Mouse (Mus musculus) heart, embryonic 16.5 days (tissue): ENCODE measurements around the gene Ehd4. TPM values are rescaled to one million over a fixed set of nuclear protein-coding genes. Genes with fewer than 3 reads are reported as not detected.

Source experiments
- ATAC-seq: fragments of 200-750 bp; cut with Nextera tagmentation; replicated peaks from 2 replicates; pipeline ENCODE4 v1.8.0; 2017; ENCODE audit warnings: moderate number of reproducible peaks; ENCODE audit not compliant: insufficient read depth, low FRiP score; ENCODE audit errors: extremely low read depth
- H3K27ac ChIP-seq: fragments of 300-500 bp; sonication (generic); 2 replicates; pipeline ENCODE4 v1.5.1; 2014; ENCODE audit warnings: mild to moderate bottlenecking, low read length, control low read depth, moderate library complexity
- H3K27me3 ChIP-seq: fragments of 300-500 bp; sonication (generic); 2 replicates; pipeline ENCODE4 v1.6.1; 2014; ENCODE audit warnings: low read length, mixed read lengths; ENCODE audit not compliant: control insufficient read depth, insufficient read depth
- H3K36me3 ChIP-seq: fragments of 300-500 bp; sonication (generic); 2 replicates; pipeline ENCODE4 v1.6.1; 2014; ENCODE audit not compliant: control insufficient read depth, insufficient read depth
- H3K4me1 ChIP-seq: fragments of 300-500 bp; sonication (generic); 2 replicates; pipeline ENCODE4 v1.6.1; 2014; ENCODE audit warnings: low read length, mixed read lengths; ENCODE audit not compliant: control insufficient read depth, insufficient read depth
- H3K4me2 ChIP-seq: fragments of 300-500 bp; sonication (generic); 2 replicates; pipeline ENCODE4 v1.6.1; 2014; ENCODE audit warnings: low read depth, mild to moderate bottlenecking, control low read depth, low read length
- H3K4me3 ChIP-seq: fragments of 300-500 bp; sonication (generic); 2 replicates; pipeline ENCODE4 v1.5.1; 2014; ENCODE audit warnings: mild to moderate bottlenecking, control low read depth, low read length
- H3K9ac ChIP-seq: fragments of 300-500 bp; sonication (generic); 2 replicates; pipeline ENCODE4 v1.6.1; 2014; ENCODE audit warnings: low read length, control low read depth
- H3K9me3 ChIP-seq: fragments of 300-500 bp; sonication (generic); replicated peaks from 2 replicates; pipeline ENCODE4 v1.6.1; 2016; ENCODE audit warnings: low read length; ENCODE audit not compliant: control insufficient read depth
- WGBS: fragments of 180-500 bp; shearing (Covaris S2); extraction: QIAGEN DNeasy Blood & Tissue Kit; methylation state at CpG from one replicate; pipeline ENCODE4 v1.1.7; 2014; 5-methylcytosine and 5-hydroxymethylcytosine counted together
- polyA plus RNA-seq: library from polyadenylated mRNA; unstranded; fragments of >200 nt; fragmentation: Nextera tagmentation; extraction: Ambion mirVana; gene quantifications from 2 replicates; pipeline ENCODE4 v1.2.1, GENCODE M21; 2015

The Ehd4 gene
- polyA plus RNA-seq, 1 experiment from 2014 or later: 163 TPM

DNA sequence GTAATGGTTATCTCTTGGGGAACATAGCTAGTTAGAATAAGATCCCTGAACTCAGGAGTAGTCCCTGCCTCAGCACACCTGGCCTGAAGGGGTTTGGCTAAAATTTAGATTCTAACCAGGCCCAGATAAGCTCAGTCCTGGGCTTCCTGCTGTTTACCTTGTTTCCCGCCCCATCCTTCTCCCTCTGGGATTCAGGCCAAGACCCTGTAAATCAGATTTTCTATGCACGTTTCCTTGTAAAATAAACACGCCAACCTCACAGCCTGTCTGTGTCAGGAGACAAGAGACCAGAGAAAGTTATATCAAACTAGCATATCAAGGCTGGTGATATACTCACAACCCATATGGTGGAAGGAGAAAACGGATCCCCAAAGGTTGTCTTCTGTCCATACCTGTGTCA lies 42.8 kb downstream of the Ehd4 start:
- Histone ChIP-seq H3K4me3 (no peak overlapping the region), H3K4me1 (peaks cover 53% of the 10 kb centered on the region), H3K27me3 (no peaks in the 10 kb centered on the region), H3K36me3 (0 out of 2 replicates have a peak, but pooled peaks cover 2% of the 10 kb centered on the region), H3K27ac (no peak overlapping the region; the same call in 1 of the 2 replicates), H3K4me2 (no peak overlapping the region), H3K9me3 (no peaks in the 10 kb centered on the region), H3K9ac (no peak overlapping the region)
- WGBS: 45% methylated on average over 4 of the region's 4 CpGs
- no peak for ATAC-seq

DNA sequence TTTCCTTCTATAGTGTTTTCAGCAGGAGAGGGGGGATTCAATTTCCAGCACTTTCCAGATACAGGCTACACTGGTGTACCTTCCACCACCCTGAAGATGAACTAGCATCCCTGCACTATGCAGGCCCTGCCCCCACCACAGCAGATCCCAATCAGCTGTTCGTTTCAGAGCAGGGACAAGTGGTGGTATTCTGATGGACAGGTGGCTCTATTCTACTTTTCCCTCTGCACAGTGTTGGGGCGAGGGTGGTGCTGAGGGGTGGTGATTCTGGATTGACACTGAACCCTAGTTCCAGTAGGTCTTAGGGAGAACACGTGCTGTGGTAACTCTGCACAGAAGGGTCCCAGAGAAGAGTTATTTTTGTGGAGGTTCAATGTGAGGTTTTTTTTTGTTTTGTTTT lies 43.2 kb downstream of the Ehd4 start:
- H3K9me3 ChIP-seq: no peaks in the 10 kb centered on the region
- 53% methylated on average over 3 of the region's 3 CpGs for WGBS
- 0 out of 2 replicates have a peak, but pooled peaks cover 2% of the 10 kb centered on the region for H3K36me3 ChIP-seq
- H3K27ac ChIP-seq: peak overlapping the region; percentile 49
- no peak overlapping the region for H3K4me2 ChIP-seq
- H3K4me3 ChIP-seq: no peak overlapping the region
- H3K27me3 ChIP-seq: no peaks in the 10 kb centered on the region
- H3K9ac ChIP-seq: no peak overlapping the region
- no peak for ATAC-seq
- peaks cover 57% of the 10 kb centered on the region for H3K4me1 ChIP-seq

DNA sequence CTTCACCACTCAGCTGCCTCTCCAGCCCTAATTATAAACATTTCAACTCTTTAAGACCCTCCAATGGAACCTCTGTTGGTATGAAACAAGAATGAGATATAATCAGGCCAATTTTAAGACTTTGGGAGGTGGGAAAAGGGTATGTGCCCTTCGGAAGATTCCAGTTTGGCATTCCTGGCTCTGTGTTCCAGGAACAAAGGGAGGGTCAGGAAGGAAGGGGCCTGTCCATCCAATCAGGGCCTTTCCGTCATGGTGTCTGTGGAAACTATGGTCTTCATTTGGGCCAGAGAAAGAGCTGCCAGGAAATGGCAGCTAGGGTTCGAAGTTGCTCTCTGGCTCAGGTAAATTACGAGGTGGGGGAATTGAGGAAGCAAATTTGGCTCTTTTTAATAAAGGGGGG lies 46.3 kb downstream of the Ehd4 start:
- no peaks in the 10 kb centered on the region for H3K36me3 ChIP-seq
- H3K9ac ChIP-seq: no peak overlapping the region
- H3K4me1 ChIP-seq: peaks cover 48% of the 10 kb centered on the region
- no peak overlapping the region for H3K4me2 ChIP-seq
- WGBS: 82% methylated on average over 4 of the region's 4 CpGs
- no peaks in the 10 kb centered on the region for H3K9me3 ChIP-seq
- peak overlapping the region; percentile 92 for H3K27ac ChIP-seq
- ATAC-seq: no peak
- no peak overlapping the region for H3K4me3 ChIP-seq
- no peaks in the 10 kb centered on the region for H3K27me3 ChIP-seq

DNA sequence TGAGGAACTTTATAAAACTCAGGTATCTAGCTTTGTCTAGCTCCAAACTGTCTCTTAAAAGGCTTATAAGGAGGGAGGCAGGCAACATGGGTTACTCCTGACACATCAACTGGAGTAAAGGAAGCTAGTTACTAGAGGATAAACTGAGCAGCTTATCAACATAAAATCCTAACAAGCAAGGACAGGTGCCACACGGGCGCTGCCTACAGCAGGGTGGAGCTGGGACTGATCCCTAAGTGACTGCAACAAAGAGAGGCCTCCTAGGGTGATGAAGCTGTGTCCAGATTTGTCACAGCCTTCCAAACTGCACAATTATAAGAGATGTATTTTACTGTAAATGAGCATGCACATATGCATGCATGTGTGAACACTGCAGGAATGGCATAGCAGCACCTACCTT lies 47.0 kb downstream of the Ehd4 start:
- no peak for ATAC-seq
- 57% methylated on average over 2 of the region's 2 CpGs for WGBS
- H3K9me3 ChIP-seq: no peaks in the 10 kb centered on the region
- peaks cover 48% of the 10 kb centered on the region for H3K4me1 ChIP-seq
- H3K4me2 ChIP-seq: no peak overlapping the region
- H3K27me3 ChIP-seq: no peaks in the 10 kb centered on the region
- 0 out of 2 replicates have a peak overlapping the region, but pooled peaks have one; percentile 2 for H3K9ac ChIP-seq
- peak overlapping the region; percentile 92 for H3K27ac ChIP-seq
- no peak overlapping the region for H3K4me3 ChIP-seq
- H3K36me3 ChIP-seq: no peaks in the 10 kb centered on the region

DNA sequence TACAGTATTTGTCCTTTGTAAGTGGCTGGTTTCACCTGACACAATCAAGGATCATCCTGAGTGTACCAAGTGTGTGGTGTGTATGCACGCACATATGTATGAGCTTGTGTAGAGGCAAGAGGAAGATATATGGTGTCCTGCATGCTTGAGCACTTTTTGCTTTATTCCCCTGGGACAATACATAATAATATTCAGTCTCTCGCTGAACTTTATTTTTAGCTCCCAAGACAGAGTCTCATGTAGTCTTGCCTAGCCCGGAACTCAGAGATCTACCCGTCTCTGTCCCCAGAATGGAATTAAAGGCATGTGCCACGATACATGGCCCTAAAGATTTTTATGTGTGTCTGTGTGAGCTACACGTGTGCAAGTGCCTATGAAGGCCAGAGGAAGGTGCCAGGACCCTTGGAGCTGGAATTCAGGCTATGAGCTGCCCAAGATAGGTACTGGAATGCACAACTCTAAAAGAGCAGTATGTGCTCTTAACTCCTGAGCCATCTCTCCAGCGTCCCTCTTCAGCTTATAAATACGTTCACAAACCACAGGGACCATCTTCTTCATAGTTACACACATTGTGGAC lies 47.9 kb downstream of the Ehd4 start:
- WGBS: 43% methylated on average over 8 of the region's 8 CpGs
- H3K9ac ChIP-seq: peak overlapping the region; percentile 44; the same call in 1 of the 2 replicates
- H3K36me3 ChIP-seq: peaks cover 8% of the 10 kb centered on the region
- H3K9me3 ChIP-seq: no peaks in the 10 kb centered on the region
- H3K4me1 ChIP-seq: peaks cover 46% of the 10 kb centered on the region
- H3K27me3 ChIP-seq: no peaks in the 10 kb centered on the region
- H3K27ac ChIP-seq: peak overlapping the region; percentile 92
- H3K4me3 ChIP-seq: no peak overlapping the region
- ATAC-seq: peak; percentile 59
- H3K4me2 ChIP-seq: peak overlapping the region; percentile 11; the same call in 1 of the 2 replicates

DNA sequence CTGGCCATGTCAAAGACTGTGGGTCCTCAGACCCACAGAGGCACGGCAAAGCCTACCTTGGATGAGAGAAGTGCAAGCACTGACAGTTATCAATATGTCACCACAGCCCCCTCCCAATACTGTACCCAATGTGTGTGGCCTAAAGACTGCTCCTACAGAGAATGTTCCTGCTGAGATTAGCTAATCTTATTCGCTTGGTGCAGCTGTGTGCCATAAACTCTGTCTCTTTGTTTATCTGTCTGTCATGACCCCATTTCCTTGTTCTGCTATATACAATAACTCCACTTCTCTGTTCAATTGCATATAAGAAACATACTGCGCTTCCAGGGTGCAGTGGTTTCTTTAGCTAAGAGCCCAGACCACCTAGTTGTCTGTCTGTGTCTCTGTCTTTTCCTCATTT lies 48.5 kb downstream of the Ehd4 start:
- Histone ChIP-seq H3K4me1 (peaks cover 40% of the 10 kb centered on the region), H3K27ac (peak overlapping the region; percentile 92), H3K27me3 (no peaks in the 10 kb centered on the region), H3K9ac (peak overlapping the region; percentile 44; the same call in 1 of the 2 replicates), H3K9me3 (no peaks in the 10 kb centered on the region), H3K4me2 (no peak overlapping the region), H3K4me3 (no peak overlapping the region), H3K36me3 (peaks cover 14% of the 10 kb centered on the region)
- no peak for ATAC-seq
- 56% methylated on average over 3 of the region's 3 CpGs for whole genome bisulfite sequencing

DNA sequence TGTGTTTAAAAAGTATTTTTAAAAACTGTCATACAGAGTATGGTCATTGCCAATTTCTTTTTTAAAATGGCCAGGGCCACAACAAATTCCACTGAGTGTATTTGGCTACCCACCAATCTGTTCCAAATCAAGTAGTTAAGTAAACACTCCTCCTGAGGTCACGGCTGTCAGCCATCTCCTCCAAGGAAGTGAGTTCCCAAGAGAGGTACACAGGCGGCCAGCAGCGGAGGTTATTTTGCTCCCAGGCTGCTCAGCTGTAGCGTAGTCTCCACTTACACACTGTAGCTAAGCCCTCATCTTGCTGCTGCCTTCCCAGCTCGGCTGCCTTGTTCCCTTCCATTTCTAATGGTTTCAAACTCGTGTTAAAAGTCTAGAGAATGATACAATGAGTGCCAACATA lies 51.5 kb downstream of the Ehd4 start:
- H3K9ac ChIP-seq: no peak overlapping the region
- no peaks in the 10 kb centered on the region for H3K9me3 ChIP-seq
- 13% methylated on average over 6 of the region's 6 CpGs for WGBS
- peaks cover 14% of the 10 kb centered on the region for H3K36me3 ChIP-seq
- H3K27ac ChIP-seq: peak overlapping the region; percentile 67
- no peak overlapping the region for H3K4me2 ChIP-seq
- H3K4me3 ChIP-seq: no peak overlapping the region
- H3K27me3 ChIP-seq: no peaks in the 10 kb centered on the region
- H3K4me1 ChIP-seq: peaks cover 56% of the 10 kb centered on the region
- no peak for ATAC-seq

DNA sequence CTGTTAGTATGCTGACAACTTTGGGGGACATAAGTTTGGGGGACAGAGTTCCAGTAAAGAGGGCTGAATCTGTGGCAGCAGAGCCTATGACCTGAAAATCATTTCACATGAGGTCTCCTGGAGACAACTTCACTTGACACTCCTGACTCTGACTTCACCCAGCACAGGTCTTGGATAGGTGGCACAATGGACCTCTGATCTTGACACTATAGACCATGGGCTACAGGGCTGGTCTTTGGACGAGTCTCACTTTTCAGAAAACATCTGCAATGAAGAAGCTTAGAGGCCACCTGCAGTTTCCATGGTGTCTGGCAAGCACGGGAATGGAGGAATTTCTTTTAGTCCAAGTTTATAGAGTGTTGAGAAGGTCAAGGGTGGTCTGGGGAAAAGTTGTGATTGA lies 52.0 kb downstream of the Ehd4 start:
- peaks cover 57% of the 10 kb centered on the region for H3K4me1 ChIP-seq

DNA sequence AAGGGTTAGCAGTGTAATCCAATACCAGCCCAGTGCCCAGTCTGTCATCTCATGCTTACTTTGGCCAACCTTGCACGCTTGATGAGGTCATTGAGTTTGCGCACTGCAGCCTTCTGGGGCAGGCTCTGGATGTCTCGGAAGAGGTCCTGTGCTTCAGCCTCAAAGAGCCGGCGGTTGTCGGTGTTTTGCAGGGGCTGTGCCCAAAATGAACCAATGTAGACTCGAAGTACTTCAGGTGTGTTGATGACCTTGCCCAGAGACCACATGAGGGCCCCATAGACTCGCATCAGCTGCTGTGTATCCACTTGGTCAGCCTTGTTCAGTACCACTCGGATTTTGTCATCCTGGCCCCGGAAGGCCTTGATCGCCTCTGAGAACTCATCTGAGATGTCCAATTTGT lies 52.4 kb downstream of the Ehd4 start:
- H3K9ac ChIP-seq: no peak overlapping the region
- H3K4me2 ChIP-seq: no peak overlapping the region
- H3K4me1 ChIP-seq: peaks cover 59% of the 10 kb centered on the region
- no peaks in the 10 kb centered on the region for H3K27me3 ChIP-seq
- peaks cover 14% of the 10 kb centered on the region for H3K36me3 ChIP-seq
- 87% methylated on average over 11 of the region's 11 CpGs for WGBS
- no peak overlapping the region for H3K4me3 ChIP-seq
- peak overlapping the region; percentile 67 for H3K27ac ChIP-seq
- no peaks in the 10 kb centered on the region for H3K9me3 ChIP-seq
- ATAC-seq: no peak

More for the DNA sequence above, 52.0 kb downstream of the Ehd4 start:
- Histone ChIP-seq H3K4me3 (no peak overlapping the region), H3K9ac (no peak overlapping the region), H3K27me3 (no peaks in the 10 kb centered on the region), H3K4me2 (no peak overlapping the region), H3K36me3 (peaks cover 14% of the 10 kb centered on the region), H3K27ac (peak overlapping the region; percentile 67), H3K9me3 (no peaks in the 10 kb centered on the region)
- no peak for ATAC-seq
- 18% methylated on average over 2 of the region's 2 CpGs for WGBS
